Mouse (Mus musculus): ENCODE results near the gene Tpbgl. TPM values are rescaled to one million over a fixed set of nuclear protein-coding genes. Genes with fewer than 3 reads are reported as not detected.
A peak's percentile ranks its signal among the peaks of the same experiment; 100 is the strongest.

Gene Tpbgl
- total and polyA plus RNA-seq, 2 experiments from 2014 or later: 2.3 to 7.9 TPM

DNA sequence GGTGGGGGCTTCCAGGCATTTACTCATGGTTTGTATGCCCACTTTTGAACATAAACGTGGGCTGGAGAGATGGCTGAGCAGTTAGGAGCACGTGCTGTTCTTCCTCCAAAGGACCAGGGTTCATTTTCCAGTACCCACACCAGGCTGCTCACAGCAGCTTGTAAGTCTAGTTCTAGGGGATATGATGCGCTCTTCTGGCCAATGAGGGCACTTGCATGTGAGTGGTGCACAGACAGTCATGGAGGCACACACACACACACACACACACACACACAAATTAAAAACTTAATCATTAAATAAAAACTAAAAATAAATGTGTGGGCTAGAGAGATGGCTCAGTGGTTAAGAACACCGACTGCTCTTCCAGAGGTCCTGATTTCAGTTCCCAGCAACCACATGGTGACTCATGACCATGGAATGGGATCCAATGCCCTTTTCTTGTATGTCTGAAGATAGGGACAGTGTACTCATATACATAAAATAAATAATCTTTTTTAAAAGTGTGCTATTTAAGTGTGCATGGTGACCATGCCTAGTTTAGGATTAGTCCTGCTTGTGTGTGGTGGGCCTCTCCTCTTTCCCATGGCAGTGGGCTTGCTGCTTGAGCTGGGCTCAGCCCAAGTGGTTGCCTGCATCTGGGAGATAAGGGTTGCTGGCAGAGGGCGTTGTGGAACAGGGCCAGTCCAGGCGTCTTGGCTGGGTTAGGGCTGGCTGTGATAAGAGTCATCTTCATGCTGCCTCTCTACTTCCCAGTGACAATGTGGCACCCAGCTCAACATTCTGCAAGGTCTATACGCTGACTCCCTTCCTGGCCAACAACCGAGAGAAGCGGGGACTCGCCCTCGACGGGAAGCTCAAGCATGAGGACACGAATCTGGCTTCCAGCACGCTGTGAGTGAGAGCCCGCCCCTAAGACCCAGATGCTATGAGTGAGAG, 32.8 kb downstream of the Tpbgl start:
- Histone ChIP-seq H3K4me3 (ENCODE audit: low read length) (no peak overlapping the region), H3K27ac (no peak overlapping the region), H3K4me1 (ENCODE audit: insufficient read depth, low read length) (no peaks in the 10 kb centered on the region), H3K9me3 (ENCODE audit: low read length) (no peaks in the 10 kb centered on the region), H3K36me3 (ENCODE audit: insufficient read depth, low read length) (peaks cover 62% of the 10 kb centered on the region), H3K27me3 (ENCODE audit: insufficient read depth, low read length) (no peaks in the 10 kb centered on the region), H3K9ac (replicated peaks; ENCODE audit: low read length) (no peak overlapping the region), H3K4me2 (ENCODE audit: low read depth, low read length) (no peak overlapping the region)
- DNase-seq (ENCODE audit: low spot score) (no peak), ATAC-seq (no peak)
- WGBS: 83% methylated on average over 15 of the region's 15 CpGs
- TF ChIP-seq CTCF (IDR thresholded peaks at IDR 0.05; ENCODE audit: low read depth): no peak

DNA sequence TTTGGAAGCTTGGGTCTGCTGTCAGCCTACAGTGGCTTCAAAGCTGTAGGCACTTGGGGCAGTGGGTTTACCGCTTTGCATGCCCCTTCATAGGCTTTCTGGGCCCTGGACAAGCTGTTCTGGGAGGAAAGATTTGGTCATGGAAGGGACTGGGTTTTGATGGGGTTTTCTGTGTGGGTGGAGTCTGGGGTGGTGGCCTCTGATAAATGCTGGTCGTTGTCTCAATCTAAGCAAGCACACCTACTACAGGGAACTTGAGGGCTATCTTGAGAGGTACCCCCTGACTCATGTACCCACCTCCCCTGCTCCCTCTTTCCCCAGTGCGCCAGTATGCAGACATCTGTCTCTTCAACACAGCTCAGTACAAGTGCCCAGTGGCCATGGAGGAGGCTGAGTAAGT, 34.2 kb downstream of the Tpbgl start:
- Histone ChIP-seq H3K9me3 (ENCODE audit: low read length) (no peaks in the 10 kb centered on the region), H3K9ac (replicated peaks; ENCODE audit: low read length) (no peak overlapping the region), H3K4me3 (ENCODE audit: low read length) (no peak overlapping the region), H3K4me2 (ENCODE audit: low read depth, low read length) (no peak overlapping the region), H3K4me1 (ENCODE audit: insufficient read depth, low read length) (no peaks in the 10 kb centered on the region), H3K36me3 (ENCODE audit: insufficient read depth, low read length) (peaks cover 61% of the 10 kb centered on the region), H3K27ac (no peak overlapping the region), H3K27me3 (ENCODE audit: insufficient read depth, low read length) (no peaks in the 10 kb centered on the region)
- TF ChIP-seq CTCF (IDR thresholded peaks at IDR 0.05; ENCODE audit: low read depth): no peak
- DNase-seq (ENCODE audit: low spot score): no peak
- no peak for ATAC-seq
- WGBS: 96% methylated on average over 3 of the region's 3 CpGs

DNA sequence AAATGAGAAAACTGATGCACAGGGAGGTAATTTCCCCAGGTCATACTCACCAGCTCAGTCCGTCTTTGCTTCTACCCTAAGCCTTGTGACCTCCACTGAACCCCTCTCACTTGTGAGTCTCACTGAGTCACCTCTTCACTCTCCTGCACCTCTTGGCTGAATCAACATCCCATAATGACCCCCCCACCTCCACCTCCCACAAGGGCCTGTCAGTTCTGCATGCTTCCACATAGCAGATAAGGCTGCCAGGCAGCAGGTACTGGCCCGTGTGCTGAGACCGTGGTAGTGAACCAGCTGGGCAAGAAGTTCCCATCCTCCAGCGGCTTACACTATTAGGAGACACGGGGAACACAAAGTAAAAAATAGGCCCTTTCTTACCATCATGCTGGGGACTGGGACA, 36.3 kb downstream of the Tpbgl start:
- no peaks in the 10 kb centered on the region for H3K27me3 ChIP-seq (ENCODE audit: insufficient read depth, low read length)
- 50% methylated on average over 5 of the region's 5 CpGs for WGBS

DNA sequence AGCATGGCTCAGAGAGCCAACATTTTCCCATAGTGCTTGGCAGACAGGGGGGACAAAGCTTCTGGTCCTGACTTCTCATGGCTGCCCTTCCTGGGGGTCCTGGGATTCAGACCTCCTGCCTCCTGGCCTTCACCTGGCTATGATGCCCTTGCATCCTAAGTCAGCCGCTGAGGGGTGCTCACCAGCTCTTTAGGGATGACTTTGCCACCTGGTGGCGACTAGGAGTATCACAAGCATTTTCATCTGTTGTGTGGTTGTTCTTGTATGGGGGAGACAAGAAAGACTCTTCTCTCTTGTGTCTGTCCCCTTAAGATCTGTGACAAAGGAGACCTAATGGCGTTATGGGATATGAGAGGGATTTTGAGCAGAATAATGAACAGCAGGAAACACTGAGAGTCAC, 36.8 kb downstream of the Tpbgl start:
- TF ChIP-seq CTCF (IDR thresholded peaks at IDR 0.05; ENCODE audit: low read depth): peak; percentile 93
- DNase-seq (ENCODE audit: low spot score) (peak; percentile 88), ATAC-seq (peak; percentile 33; the same call in 1 of the 2 replicates)
- no peaks in the 10 kb centered on the region for H3K9me3 ChIP-seq (ENCODE audit: low read length)
- H3K9ac ChIP-seq (replicated peaks; ENCODE audit: low read length): no peak overlapping the region
- H3K36me3 ChIP-seq (ENCODE audit: insufficient read depth, low read length): peaks cover 41% of the 10 kb centered on the region
- no peaks in the 10 kb centered on the region for H3K27me3 ChIP-seq (ENCODE audit: insufficient read depth, low read length)
- H3K4me3 ChIP-seq (ENCODE audit: low read length): no peak overlapping the region
- H3K4me2 ChIP-seq (ENCODE audit: low read depth, low read length): no peak overlapping the region
- no peaks in the 10 kb centered on the region for H3K4me1 ChIP-seq (ENCODE audit: insufficient read depth, low read length)
- WGBS: 1% methylated on average over 3 of the region's 3 CpGs
- H3K27ac ChIP-seq: no peak overlapping the region

More for the DNA sequence above, 36.3 kb downstream of the Tpbgl start:
- DNase-seq (ENCODE audit: low spot score) (no peak), ATAC-seq (no peak)
- Histone ChIP-seq H3K9ac (replicated peaks; ENCODE audit: low read length) (no peak overlapping the region), H3K36me3 (ENCODE audit: insufficient read depth, low read length) (peaks cover 46% of the 10 kb centered on the region), H3K27ac (no peak overlapping the region), H3K9me3 (ENCODE audit: low read length) (no peaks in the 10 kb centered on the region), H3K4me1 (ENCODE audit: insufficient read depth, low read length) (no peaks in the 10 kb centered on the region), H3K4me2 (ENCODE audit: low read depth, low read length) (no peak overlapping the region), H3K4me3 (ENCODE audit: low read length) (no peak overlapping the region)
- no peak for TF ChIP-seq CTCF (IDR thresholded peaks at IDR 0.05; ENCODE audit: low read depth)

DNA sequence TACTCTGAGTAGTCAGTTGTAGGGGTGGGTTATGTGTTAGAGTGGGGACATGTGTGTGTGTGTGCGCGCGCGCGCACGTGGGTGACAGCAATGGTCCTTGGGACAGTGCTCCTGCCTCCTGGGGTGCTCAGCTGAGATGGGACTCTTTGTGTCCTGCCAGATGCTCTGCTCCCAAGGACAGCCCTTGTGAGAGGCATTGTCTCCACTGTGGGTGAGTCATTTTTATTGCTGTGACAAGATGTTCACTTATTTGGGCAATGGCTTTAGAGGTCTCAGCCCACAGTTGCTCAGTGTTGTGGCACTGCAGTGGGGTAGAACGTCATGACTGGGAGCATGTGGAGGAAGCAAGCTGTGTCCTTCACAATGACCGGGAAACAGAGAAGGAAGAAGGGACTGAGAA, 40.9 kb downstream of the Tpbgl start:
- WGBS: 70% methylated on average over 8 of the region's 8 CpGs
- H3K4me1 ChIP-seq (ENCODE audit: insufficient read depth, low read length): 0 out of 2 replicates have a peak, but pooled peaks cover 4% of the 10 kb centered on the region

DNA sequence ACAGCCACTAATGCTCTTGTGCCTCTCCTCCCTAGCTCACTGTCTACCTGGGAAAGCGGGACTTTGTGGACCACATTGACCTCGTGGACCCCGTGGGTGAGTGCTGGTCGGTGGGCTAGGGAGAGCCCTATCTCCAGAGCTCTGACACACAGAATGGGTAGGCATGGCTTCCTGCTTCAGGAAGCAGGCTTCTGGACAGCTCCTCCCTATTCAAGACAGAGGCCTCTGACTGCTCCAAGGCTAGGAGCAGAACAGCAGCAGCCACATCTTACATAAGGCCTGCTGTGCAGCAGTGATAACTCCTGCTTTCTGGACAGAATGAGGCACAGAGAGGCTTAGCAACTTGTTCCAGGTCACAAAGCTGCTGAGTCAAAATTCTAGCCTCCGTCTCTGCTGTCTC, 43.3 kb downstream of the Tpbgl start:
- 0 out of 2 replicates have a peak, but pooled peaks cover 10% of the 10 kb centered on the region for H3K4me1 ChIP-seq (ENCODE audit: insufficient read depth, low read length)
- H3K36me3 ChIP-seq (ENCODE audit: insufficient read depth, low read length): no peaks in the 10 kb centered on the region; the same call in 1 of the 2 replicates
- no peak overlapping the region for H3K9ac ChIP-seq (replicated peaks; ENCODE audit: low read length)
- no peaks in the 10 kb centered on the region for H3K27me3 ChIP-seq (ENCODE audit: insufficient read depth, low read length)
- no peak for ATAC-seq
- TF ChIP-seq CTCF (IDR thresholded peaks at IDR 0.05; ENCODE audit: low read depth): no peak
- H3K4me3 ChIP-seq (ENCODE audit: low read length): no peak overlapping the region
- H3K27ac ChIP-seq: no peak overlapping the region
- 75% methylated on average over 5 of the region's 5 CpGs for WGBS
- no peak for DNase-seq (ENCODE audit: low spot score)
- no peaks in the 10 kb centered on the region for H3K9me3 ChIP-seq (ENCODE audit: low read length)
- H3K4me2 ChIP-seq (ENCODE audit: low read depth, low read length): no peak overlapping the region

More for the DNA sequence above, 40.9 kb downstream of the Tpbgl start:
- peak; percentile 30 for ATAC-seq
- Histone ChIP-seq H3K27me3 (ENCODE audit: insufficient read depth, low read length) (no peaks in the 10 kb centered on the region), H3K9ac (replicated peaks; ENCODE audit: low read length) (no peak overlapping the region), H3K4me2 (ENCODE audit: low read depth, low read length) (no peak overlapping the region), H3K4me3 (ENCODE audit: low read length) (no peak overlapping the region), H3K27ac (0 out of 2 replicates have a peak overlapping the region, but pooled peaks have one; percentile 12), H3K36me3 (ENCODE audit: insufficient read depth, low read length) (peaks cover 4% of the 10 kb centered on the region; the same call in 1 of the 2 replicates), H3K9me3 (ENCODE audit: low read length) (no peaks in the 10 kb centered on the region)
- DNase-seq (ENCODE audit: low spot score): no peak
- TF ChIP-seq CTCF (IDR thresholded peaks at IDR 0.05; ENCODE audit: low read depth): no peak

DNA sequence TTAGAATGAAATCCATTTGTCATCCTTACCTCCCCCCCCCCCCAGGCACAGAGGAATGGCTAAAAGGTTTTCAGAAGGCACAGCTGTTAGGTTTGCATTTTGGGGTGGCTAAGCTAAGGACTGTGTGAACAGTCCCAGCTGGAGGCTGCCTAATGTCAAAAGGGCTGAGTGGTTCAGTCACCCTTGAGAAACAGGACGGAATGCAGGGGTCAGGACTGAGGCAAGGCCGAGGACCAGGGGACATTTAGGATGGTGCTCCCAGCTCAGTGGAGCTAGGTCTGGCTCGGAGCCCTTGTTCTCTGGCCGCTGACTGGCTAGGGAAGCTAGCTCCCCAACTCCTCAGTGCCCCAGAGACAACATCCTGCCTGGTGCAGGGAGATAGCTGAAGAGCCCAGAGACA, 44.0 kb downstream of the Tpbgl start:
- H3K4me3 ChIP-seq (ENCODE audit: low read length): no peak overlapping the region
- no peak for DNase-seq (ENCODE audit: low spot score)
- 0 out of 2 replicates have a peak, but pooled peaks cover 10% of the 10 kb centered on the region for H3K4me1 ChIP-seq (ENCODE audit: insufficient read depth, low read length)
- H3K9me3 ChIP-seq (ENCODE audit: low read length): no peaks in the 10 kb centered on the region
- H3K27me3 ChIP-seq (ENCODE audit: insufficient read depth, low read length): no peaks in the 10 kb centered on the region
- no peak for TF ChIP-seq CTCF (IDR thresholded peaks at IDR 0.05; ENCODE audit: low read depth)
- 21% methylated on average over 4 of the region's 4 CpGs for WGBS
- H3K27ac ChIP-seq: no peak overlapping the region
- ATAC-seq: no peak
- no peak overlapping the region for H3K4me2 ChIP-seq (ENCODE audit: low read depth, low read length)
- no peaks in the 10 kb centered on the region; the same call in 1 of the 2 replicates for H3K36me3 ChIP-seq (ENCODE audit: insufficient read depth, low read length)
- no peak overlapping the region for H3K9ac ChIP-seq (replicated peaks; ENCODE audit: low read length)
